Mouse (Mus musculus) midbrain, embryonic 14.5 days (tissue): ENCODE data around the gene Ccpg1. TPM values are rescaled to one million over a fixed set of nuclear protein-coding genes. Genes with fewer than 3 reads are reported as not detected.

Source experiments
- ATAC-seq: fragments of 200-750 bp; cut with Nextera tagmentation; 2 replicates; pipeline ENCODE4 v1.8.0; 2017; ENCODE audit warnings: moderate number of reproducible peaks, moderate library complexity; ENCODE audit not compliant: low FRiP score, low TSS enrichment
- DNase-seq: peaks from one replicate; pipeline ENCODE4 v3.0.0-alpha.2; 2015
- H3K27ac ChIP-seq: fragments of 300-500 bp; sonication (generic); replicated peaks from 2 replicates; pipeline ENCODE4 v1.5.1; 2014; ENCODE audit warnings: mild to moderate bottlenecking, low read depth, low read length, moderate library complexity
- H3K27me3 ChIP-seq: fragments of 300-500 bp; sonication (generic); 2 replicates; pipeline ENCODE4 v1.6.1; 2014; ENCODE audit warnings: low read length, control low read depth, mixed read lengths; ENCODE audit not compliant: control insufficient read depth, insufficient read depth
- H3K36me3 ChIP-seq: fragments of 300-500 bp; sonication (generic); 2 replicates; pipeline ENCODE4 v1.6.1; 2014; ENCODE audit warnings: low read length, control low read depth; ENCODE audit not compliant: control insufficient read depth, insufficient read depth
- H3K4me1 ChIP-seq: fragments of 300-500 bp; sonication (generic); 2 replicates; pipeline ENCODE4 v1.6.1; 2014; ENCODE audit warnings: mild to moderate bottlenecking, antibody characterized with exemption, low read length, control low read depth; ENCODE audit not compliant: control insufficient read depth, insufficient read depth
- H3K4me2 ChIP-seq: fragments of 300-500 bp; sonication (generic); 2 replicates; pipeline ENCODE4 v1.6.1; 2014; ENCODE audit warnings: mild to moderate bottlenecking, low read length, moderate library complexity
- H3K4me3 ChIP-seq: fragments of 300-500 bp; sonication (generic); replicated peaks from 2 replicates; pipeline ENCODE4 v1.5.1; 2014; ENCODE audit warnings: low read depth, low read length
- H3K9ac ChIP-seq: fragments of 300-500 bp; sonication (generic); replicated peaks from 2 replicates; pipeline ENCODE4 v1.6.1; 2014; ENCODE audit warnings: mild to moderate bottlenecking, low read length, moderate library complexity
- H3K9me3 ChIP-seq: fragments of 300-500 bp; sonication (generic); 2 replicates; pipeline ENCODE4 v1.6.1; 2016; ENCODE audit warnings: low read length, control low read depth, mixed read lengths; ENCODE audit not compliant: control insufficient read depth
- WGBS: fragments of 180-500 bp; shearing (Covaris S2); extraction: QIAGEN DNeasy Blood & Tissue Kit; methylation state at CpG from one replicate; pipeline ENCODE4 v1.1.7; 2014; 5-methylcytosine and 5-hydroxymethylcytosine counted together
- polyA plus RNA-seq: library from polyadenylated mRNA; unstranded; fragments of >200 nt; fragmentation: Nextera tagmentation; extraction: Ambion mirVana; gene quantifications from 2 replicates; pipeline ENCODE4 v1.2.1, GENCODE M21; 2014

Ccpg1 gene
- polyA plus RNA-seq, 1 experiment from 2014 or later, result 44.1 TPM

- peaks cover 54% of the 10 kb centered on the region for H3K36me3 ChIP-seq
- WGBS, result 89% methylated on average over 13 of the region's 13 CpGs
- no peak for DNase-seq
Observed at GRCm38 (mm10) chr9:73001314-73002011, 16.2 kb downstream of the Ccpg1 start.

GRCm38 (mm10) chr9:73002177-73002576 is 16.9 kb downstream of the Ccpg1 start:
- WGBS, result 73% methylated on average over 3 of the region's 3 CpGs
- Histone ChIP-seq H3K9ac (no peak overlapping the region), H3K4me1 (no peaks in the 10 kb centered on the region), H3K9me3 (no peaks in the 10 kb centered on the region), H3K27ac (no peak overlapping the region), H3K4me3 (no peak overlapping the region), H3K4me2 (no peak overlapping the region), H3K36me3 (peaks cover 59% of the 10 kb centered on the region), H3K27me3 (no peaks in the 10 kb centered on the region)
- ATAC-seq (no peak), DNase-seq (no peak)

More at GRCm38 (mm10) chr9:73001314-73002011, 16.2 kb downstream of the Ccpg1 start:
- no peaks in the 10 kb centered on the region for H3K4me1 ChIP-seq
- no peaks in the 10 kb centered on the region for H3K27me3 ChIP-seq
- no peak overlapping the region for H3K27ac ChIP-seq
- no peak for ATAC-seq
- no peaks in the 10 kb centered on the region for H3K9me3 ChIP-seq
- H3K4me3 ChIP-seq, result no peak overlapping the region
- H3K4me2 ChIP-seq, result no peak overlapping the region
- no peak overlapping the region for H3K9ac ChIP-seq

GRCm38 (mm10) chr9:73004076-73004475 is 18.8 kb downstream of the Ccpg1 start:
- H3K4me1 ChIP-seq, result no peaks in the 10 kb centered on the region
- no peak overlapping the region for H3K9ac ChIP-seq
- 89% methylated on average over 8 of the region's 8 CpGs for WGBS
- H3K4me2 ChIP-seq, result no peak overlapping the region
- H3K27me3 ChIP-seq, result no peaks in the 10 kb centered on the region
- H3K36me3 ChIP-seq, result peaks cover 56% of the 10 kb centered on the region
- no peaks in the 10 kb centered on the region for H3K9me3 ChIP-seq
- ATAC-seq, result no peak
- DNase-seq, result no peak
- no peak overlapping the region for H3K4me3 ChIP-seq
- H3K27ac ChIP-seq, result no peak overlapping the region

- peaks cover 67% of the 10 kb centered on the region for H3K36me3 ChIP-seq
- no peak overlapping the region for H3K4me2 ChIP-seq
- 84% methylated on average over 6 of the region's 6 CpGs for WGBS
- H3K27ac ChIP-seq, result no peak overlapping the region
- DNase-seq (no peak), ATAC-seq (no peak)
- H3K4me3 ChIP-seq, result no peak overlapping the region
- no peaks in the 10 kb centered on the region for H3K9me3 ChIP-seq
- H3K4me1 ChIP-seq, result no peaks in the 10 kb centered on the region
- no peaks in the 10 kb centered on the region for H3K27me3 ChIP-seq
- no peak overlapping the region for H3K9ac ChIP-seq
Observed at GRCm38 (mm10) chr9:73005106-73005505, 19.9 kb downstream of the Ccpg1 start.

- Histone ChIP-seq H3K4me1 (no peaks in the 10 kb centered on the region), H3K36me3 (peaks cover 69% of the 10 kb centered on the region), H3K9me3 (no peaks in the 10 kb centered on the region), H3K9ac (no peak overlapping the region), H3K27me3 (no peaks in the 10 kb centered on the region), H3K4me3 (no peak overlapping the region), H3K4me2 (no peak overlapping the region), H3K27ac (no peak overlapping the region)
- DNase-seq, result no peak
- ATAC-seq, result no peak
- 95% methylated on average over 3 of the region's 3 CpGs for WGBS
Observed at GRCm38 (mm10) chr9:73006175-73006574, 20.9 kb downstream of the Ccpg1 start.

- no peak overlapping the region for H3K4me3 ChIP-seq
- no peak overlapping the region for H3K4me2 ChIP-seq
- H3K9ac ChIP-seq, result no peak overlapping the region
- DNase-seq, result no peak
- H3K9me3 ChIP-seq, result no peaks in the 10 kb centered on the region
- WGBS, result 78% methylated on average over 3 of the region's 3 CpGs
- H3K27me3 ChIP-seq, result no peaks in the 10 kb centered on the region
- H3K36me3 ChIP-seq, result peaks cover 72% of the 10 kb centered on the region
- H3K27ac ChIP-seq, result no peak overlapping the region
- no peaks in the 10 kb centered on the region for H3K4me1 ChIP-seq
- ATAC-seq, result no peak
Observed at GRCm38 (mm10) chr9:73008384-73008783, 23.2 kb downstream of the Ccpg1 start.

- H3K27ac ChIP-seq, result no peak overlapping the region
- ATAC-seq (no peak), DNase-seq (peak; percentile 4)
- H3K4me1 ChIP-seq, result no peaks in the 10 kb centered on the region
- H3K4me2 ChIP-seq, result no peak overlapping the region
- no peaks in the 10 kb centered on the region for H3K9me3 ChIP-seq
- H3K27me3 ChIP-seq, result no peaks in the 10 kb centered on the region
- H3K9ac ChIP-seq, result no peak overlapping the region
- 89% methylated on average over 4 of the region's 4 CpGs for WGBS
- H3K36me3 ChIP-seq, result peaks cover 82% of the 10 kb centered on the region
- H3K4me3 ChIP-seq, result no peak overlapping the region
Observed at GRCm38 (mm10) chr9:73012629-73013028, 27.4 kb downstream of the Ccpg1 start.

GRCm38 (mm10) chr9:73014724-73015123 is 29.5 kb downstream of the Ccpg1 start:
- H3K9me3 ChIP-seq, result no peaks in the 10 kb centered on the region
- no peaks in the 10 kb centered on the region for H3K4me1 ChIP-seq
- H3K4me3 ChIP-seq, result no peak overlapping the region
- H3K27ac ChIP-seq, result no peak overlapping the region
- WGBS, result 90% methylated on average over 13 of the region's 13 CpGs
- H3K36me3 ChIP-seq, result peaks cover 96% of the 10 kb centered on the region
- H3K4me2 ChIP-seq, result no peak overlapping the region
- ATAC-seq (no peak), DNase-seq (no peak)
- H3K9ac ChIP-seq, result no peak overlapping the region
- no peaks in the 10 kb centered on the region for H3K27me3 ChIP-seq

- H3K27ac ChIP-seq, result no peak overlapping the region
Observed at GRCm38 (mm10) chr9:73019841-73020240, 34.6 kb downstream of the Ccpg1 start.

More at GRCm38 (mm10) chr9:73019841-73020240, 34.6 kb downstream of the Ccpg1 start:
- H3K4me2 ChIP-seq, result no peak overlapping the region
- peaks cover 82% of the 10 kb centered on the region for H3K36me3 ChIP-seq
- H3K27me3 ChIP-seq, result no peaks in the 10 kb centered on the region
- ATAC-seq (no peak), DNase-seq (no peak)
- H3K9me3 ChIP-seq, result no peaks in the 10 kb centered on the region
- no peaks in the 10 kb centered on the region for H3K4me1 ChIP-seq
- H3K4me3 ChIP-seq, result no peak overlapping the region
- 95% methylated on average over 10 of the region's 10 CpGs for whole genome bisulfite sequencing
- no peak overlapping the region for H3K9ac ChIP-seq
